Mouse (Mus musculus): ENCODE results near the gene RPS10-NUDT3. TPM values are rescaled to one million over a fixed set of nuclear protein-coding genes. Genes with fewer than 3 reads are reported as not detected.
"Not testable (repeated sequence)": the region's sequence is repeated elsewhere in the genome, so short reads cannot be mapped to it uniquely, and the experiment has no call there.

The RPS10-NUDT3 gene
- polyA plus RNA-seq, 1 experiment from 2014 or later: not detected

DNA sequence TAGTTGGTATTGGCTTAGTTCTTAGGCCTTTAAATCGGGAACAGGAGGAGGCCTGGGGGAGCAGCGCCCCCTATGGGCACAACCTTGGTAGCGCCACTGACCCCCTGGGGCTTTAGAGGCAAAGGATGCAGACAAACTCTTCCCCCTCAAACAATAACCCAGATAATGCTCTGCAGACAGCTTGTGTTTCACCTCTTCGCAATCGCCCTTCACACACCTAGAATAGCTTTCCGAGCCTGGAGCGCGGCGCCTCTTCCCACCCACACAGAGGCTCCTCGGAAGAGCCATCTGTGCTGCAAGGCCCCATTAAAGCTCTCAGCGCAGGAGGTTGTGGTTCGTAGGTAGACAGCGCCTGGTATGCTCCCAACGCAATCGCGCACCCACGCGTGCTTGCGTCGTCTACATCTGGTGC is 3.9 kb upstream of the RPS10-NUDT3 start:
- H3K9ac ChIP-seq (replicated peaks): no peak overlapping the region
- no peak overlapping the region for H3K27ac ChIP-seq (replicated peaks)
- H3K9me3 ChIP-seq: no peaks in the 10 kb centered on the region
- no peak for ATAC-seq (ENCODE audit: low FRiP score, low read depth)
- 83% methylated on average over 20 of the region's 20 CpGs for WGBS
- H3K4me1 ChIP-seq: peaks cover 24% of the 10 kb centered on the region
- no peaks in the 10 kb centered on the region for H3K36me3 ChIP-seq
- H3K4me2 ChIP-seq (replicated peaks): no peak overlapping the region
- H3K27me3 ChIP-seq: no peaks in the 10 kb centered on the region
- no peak overlapping the region for H3K4me3 ChIP-seq

DNA sequence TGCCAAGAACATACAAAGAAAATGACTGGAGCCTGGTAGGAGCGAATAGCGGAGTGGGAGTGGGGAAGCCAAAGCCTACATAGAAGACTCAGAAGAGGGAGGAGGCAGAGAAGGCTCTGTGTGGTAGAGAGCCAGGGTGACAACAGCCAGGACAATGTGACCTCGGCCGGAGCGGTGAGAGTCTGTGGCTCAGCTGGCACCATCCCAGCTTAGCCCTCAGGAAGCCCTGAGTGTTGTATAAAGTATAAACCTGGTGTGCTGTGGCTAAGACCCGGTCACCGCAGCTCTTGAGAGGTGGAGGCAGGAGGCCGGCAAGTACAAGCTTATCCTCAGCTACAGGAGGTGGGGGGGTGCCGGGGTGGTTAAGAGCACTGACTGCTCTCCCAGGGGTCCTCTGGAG is 2.3 kb upstream of the RPS10-NUDT3 start:
- WGBS: 67% methylated on average over 9 of the region's 9 CpGs

DNA sequence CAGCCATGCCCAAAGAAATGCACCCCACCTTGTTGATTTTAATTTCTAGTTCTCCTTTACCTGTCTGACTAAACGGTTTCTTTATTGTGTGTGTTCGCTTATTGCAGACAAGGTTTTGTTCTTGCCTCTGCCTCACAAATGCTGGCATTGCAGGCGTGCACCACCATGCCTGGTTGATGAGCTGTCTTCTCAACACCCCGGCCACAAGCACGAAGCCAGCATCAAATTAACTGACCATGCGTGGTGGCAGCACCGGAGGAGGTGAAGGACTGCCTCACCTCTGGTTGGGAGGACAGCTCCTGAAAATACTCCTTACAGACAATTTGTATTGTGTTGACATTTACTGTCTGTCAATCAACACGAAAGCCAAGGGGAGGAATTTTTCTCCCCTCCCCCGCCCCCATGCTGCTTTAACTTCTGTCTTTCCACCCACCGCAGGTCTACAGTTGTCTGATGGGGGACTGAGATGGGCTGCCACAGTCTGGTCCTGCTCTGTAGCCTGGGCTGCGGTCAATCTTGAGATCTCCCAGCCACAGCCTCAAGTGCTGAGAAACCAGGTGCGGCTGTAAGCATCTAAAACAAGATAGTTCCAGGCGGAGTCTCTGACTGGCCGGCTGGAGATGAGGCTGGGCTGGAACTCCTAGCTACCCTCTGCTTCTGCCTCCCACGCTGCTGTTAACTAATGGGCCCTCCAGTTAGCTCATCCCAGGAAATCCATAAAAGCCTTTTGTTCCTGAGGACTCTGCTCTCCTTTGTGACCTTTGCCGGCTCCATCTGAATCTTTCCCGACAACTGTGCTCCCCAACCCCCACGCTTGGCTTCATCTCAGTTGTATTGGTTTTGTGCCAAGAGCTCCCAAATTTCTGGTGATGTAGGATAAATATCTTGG is 1.4 kb upstream of the RPS10-NUDT3 start, which contains the start of gene Rps10:
Gene Rps10, minus strand, starts transcription at position 538 of the 889 bp plus-strand sequence.
- peaks cover 25% of the 10 kb centered on the region for H3K36me3 ChIP-seq
- H3K27ac ChIP-seq (replicated peaks): peak within 1 kb of the TSS; percentile 90; the same call in 1 of the 2 replicates
- H3K9me3 ChIP-seq: no peaks in the 10 kb centered on the region
- H3K4me1 ChIP-seq: peaks cover 35% of the 10 kb centered on the region
- ATAC-seq (ENCODE audit: low FRiP score, low read depth): no peak
- peak within 1 kb of the TSS; percentile 95 for H3K4me2 ChIP-seq (replicated peaks)
- 53% methylated on average over 18 of the region's 18 CpGs for WGBS
- H3K27me3 ChIP-seq: no peaks in the 10 kb centered on the region
- H3K4me3 ChIP-seq: peak within 1 kb of the TSS; percentile 84
- H3K9ac ChIP-seq (replicated peaks): no peak within 1 kb of the TSS

More for the DNA sequence above, 2.3 kb upstream of the RPS10-NUDT3 start:
- H3K36me3 ChIP-seq: peaks cover 15% of the 10 kb centered on the region
- H3K4me2 ChIP-seq (replicated peaks): no peak overlapping the region
- H3K9me3 ChIP-seq: no peaks in the 10 kb centered on the region
- no peak overlapping the region for H3K27ac ChIP-seq (replicated peaks)
- H3K9ac ChIP-seq (replicated peaks): no peak overlapping the region
- ATAC-seq (ENCODE audit: low FRiP score, low read depth): no peak
- peaks cover 29% of the 10 kb centered on the region for H3K4me1 ChIP-seq
- H3K4me3 ChIP-seq: no peak overlapping the region
- H3K27me3 ChIP-seq: no peaks in the 10 kb centered on the region

- not testable (repeated sequence) for H3K9me3 ChIP-seq; ATAC-seq (ENCODE audit: low FRiP score, low read depth); H3K9ac ChIP-seq (replicated peaks); H3K27me3 ChIP-seq
- Histone ChIP-seq H3K4me3 (peak overlapping the region; percentile 84), H3K27ac (replicated peaks) (peak overlapping the region; percentile 90), H3K4me2 (replicated peaks) (peak overlapping the region; percentile 95), H3K4me1 (peaks cover 35% of the 10 kb centered on the region), H3K36me3 (peaks cover 33% of the 10 kb centered on the region)
- 53% methylated on average over 9 of the region's 9 CpGs for WGBS
Observed at GRCm38 (mm10) chr17:27635575-27635903, 517 bp upstream of the RPS10-NUDT3 start.

GRCm38 (mm10) chr17:27629249-27630020 is 5.6 kb downstream of the RPS10-NUDT3 start:
- Histone ChIP-seq H3K27ac (replicated peaks) (no peak overlapping the region; the same call in 1 of the 2 replicates), H3K4me3 (no peak overlapping the region), H3K4me2 (replicated peaks) (no peak overlapping the region), H3K9me3 (no peaks in the 10 kb centered on the region), H3K27me3 (no peaks in the 10 kb centered on the region), H3K36me3 (peaks cover 44% of the 10 kb centered on the region), H3K4me1 (peaks cover 36% of the 10 kb centered on the region), H3K9ac (replicated peaks) (no peak overlapping the region)
- ATAC-seq (ENCODE audit: low FRiP score, low read depth): no peak
- 69% methylated on average over 2 of the region's 2 CpGs for WGBS

DNA sequence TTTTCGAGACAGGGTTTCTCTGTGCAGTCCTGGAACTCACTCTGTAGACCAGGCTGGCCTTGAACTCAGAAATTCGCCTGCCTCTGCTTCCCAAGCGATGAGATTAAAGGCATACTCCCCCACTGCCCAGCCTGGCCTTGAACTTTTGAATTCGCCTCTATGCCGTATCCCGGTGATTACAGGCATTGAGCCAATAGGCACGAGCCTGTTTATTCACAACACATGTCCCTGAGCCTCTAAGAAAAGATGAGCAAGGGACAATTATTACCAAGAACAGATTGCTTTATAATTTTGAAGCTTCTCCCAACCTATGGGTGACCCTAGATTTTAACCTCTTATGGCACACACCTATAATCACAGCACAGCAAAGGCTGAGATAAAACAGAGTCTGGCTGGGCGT is 6.6 kb downstream of the RPS10-NUDT3 start:
- Histone ChIP-seq H3K4me2 (replicated peaks) (no peak overlapping the region), H3K36me3 (peaks cover 39% of the 10 kb centered on the region), H3K4me1 (peaks cover 34% of the 10 kb centered on the region), H3K27me3 (no peaks in the 10 kb centered on the region), H3K27ac (replicated peaks) (no peak overlapping the region), H3K4me3 (no peak overlapping the region), H3K9ac (replicated peaks) (no peak overlapping the region), H3K9me3 (no peaks in the 10 kb centered on the region)
- WGBS: 91% methylated on average over 8 of the region's 8 CpGs
- ATAC-seq (ENCODE audit: low FRiP score, low read depth): no peak

- no peak for ATAC-seq (ENCODE audit: low FRiP score, low read depth)
- no peak overlapping the region for H3K9ac ChIP-seq (replicated peaks)
- 45% methylated on average over 5 of the region's 5 CpGs for WGBS
- no peaks in the 10 kb centered on the region for H3K27me3 ChIP-seq
- peaks cover 29% of the 10 kb centered on the region for H3K36me3 ChIP-seq
- H3K4me1 ChIP-seq: peaks cover 26% of the 10 kb centered on the region
- no peak overlapping the region; the same call in 1 of the 2 replicates for H3K27ac ChIP-seq (replicated peaks)
- no peak overlapping the region for H3K4me2 ChIP-seq (replicated peaks)
- no peak overlapping the region for H3K4me3 ChIP-seq
- H3K9me3 ChIP-seq: no peaks in the 10 kb centered on the region
Observed at GRCm38 (mm10) chr17:27627451-27627850, 7.6 kb downstream of the RPS10-NUDT3 start.

GRCm38 (mm10) chr17:27626681-27627080 is 8.3 kb downstream of the RPS10-NUDT3 start:
- 11% methylated on average over 5 of the region's 5 CpGs for WGBS
- Histone ChIP-seq H3K36me3 (peaks cover 22% of the 10 kb centered on the region), H3K4me2 (replicated peaks) (0 out of 2 replicates have a peak overlapping the region, but pooled peaks have one; percentile 4), H3K4me3 (no peak overlapping the region), H3K9ac (replicated peaks) (no peak overlapping the region; the same call in 1 of the 2 replicates), H3K9me3 (no peaks in the 10 kb centered on the region), H3K27ac (replicated peaks) (peak overlapping the region; percentile 74), H3K27me3 (no peaks in the 10 kb centered on the region), H3K4me1 (peaks cover 19% of the 10 kb centered on the region)
- ATAC-seq (ENCODE audit: low FRiP score, low read depth): peak; percentile 3; the same call in 1 of the 2 replicates

- Histone ChIP-seq H3K9ac (replicated peaks) (no peak overlapping the region), H3K4me3 (no peak overlapping the region), H3K4me2 (replicated peaks) (no peak overlapping the region), H3K9me3 (no peaks in the 10 kb centered on the region), H3K27ac (replicated peaks) (no peak overlapping the region), H3K36me3 (peaks cover 11% of the 10 kb centered on the region), H3K27me3 (no peaks in the 10 kb centered on the region), H3K4me1 (peaks cover 25% of the 10 kb centered on the region)
- ATAC-seq (ENCODE audit: low FRiP score, low read depth): no peak
- WGBS: 35% methylated on average over 7 of the region's 7 CpGs
Observed at GRCm38 (mm10) chr17:27625455-27626251, 9.4 kb downstream of the RPS10-NUDT3 start.

DNA sequence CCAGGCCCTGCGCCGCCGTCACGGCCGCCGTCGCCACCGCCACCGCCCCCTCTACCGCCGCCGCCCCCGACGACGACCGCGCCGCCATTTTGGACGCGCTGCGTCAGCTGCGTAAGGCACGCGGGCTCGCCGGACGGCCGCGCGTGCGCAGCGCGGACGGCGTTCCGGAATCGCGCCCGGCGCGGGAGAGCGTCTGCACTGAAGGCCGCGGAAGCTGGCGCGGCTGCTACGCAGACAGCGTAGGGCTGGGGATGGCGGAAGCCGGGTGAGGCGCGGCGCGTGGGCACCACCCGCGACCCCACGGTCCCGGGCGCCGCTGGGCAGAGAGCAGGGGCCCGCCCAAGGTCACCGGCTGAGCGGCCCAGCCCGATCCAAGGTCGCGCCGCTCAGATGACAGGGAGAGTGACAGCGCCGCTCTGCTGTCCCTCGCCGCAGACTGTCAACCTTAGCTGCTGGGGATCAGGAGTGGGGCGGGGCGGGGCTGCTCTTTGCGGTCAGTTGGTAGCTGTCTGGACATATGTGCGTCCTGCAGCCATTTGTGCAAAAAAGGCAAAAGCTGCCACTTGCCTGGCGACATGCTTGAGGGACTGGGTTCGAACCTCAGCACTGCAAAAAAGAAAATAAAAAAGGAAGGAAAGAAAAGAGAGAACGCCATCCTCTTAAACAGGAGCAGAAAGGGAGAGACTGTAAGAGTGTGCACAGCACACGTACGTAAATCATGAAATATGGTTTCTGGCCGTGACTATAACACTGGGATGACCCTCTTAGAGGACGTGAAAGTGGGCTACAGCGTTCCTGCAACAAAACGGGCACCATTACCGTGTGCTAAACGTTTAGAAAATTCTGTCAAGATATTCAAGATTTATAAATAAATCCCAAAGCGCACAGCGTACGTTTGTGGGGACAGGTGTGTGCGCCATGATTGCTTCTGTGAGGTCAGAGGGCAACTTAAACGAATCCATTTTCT is 11.4 kb downstream of the RPS10-NUDT3 start, which contains the start of gene Nudt3:
Gene Nudt3, minus strand, starts transcription at position 136 of the 967 bp plus-strand sequence.
- Histone ChIP-seq H3K36me3 (peaks cover 3% of the 10 kb centered on the region; the same call in 1 of the 2 replicates), H3K9me3 (no peaks in the 10 kb centered on the region), H3K4me1 (peaks cover 38% of the 10 kb centered on the region), H3K4me3 (peak within 1 kb of the TSS; percentile 96), H3K4me2 (replicated peaks) (peak within 1 kb of the TSS; percentile 83), H3K27ac (replicated peaks) (peak within 1 kb of the TSS; percentile 98), H3K9ac (replicated peaks) (peak within 1 kb of the TSS; percentile 99), H3K27me3 (no peaks in the 10 kb centered on the region)
- ATAC-seq (ENCODE audit: low FRiP score, low read depth): peak; percentile 85
- 8% methylated on average over 86 of the region's 91 CpGs for WGBS

Measured in midbrain, embryonic 12.5 days (tissue).